ENCODE assay signal across 28 mouse cellular contexts in the genomic region with DNA sequence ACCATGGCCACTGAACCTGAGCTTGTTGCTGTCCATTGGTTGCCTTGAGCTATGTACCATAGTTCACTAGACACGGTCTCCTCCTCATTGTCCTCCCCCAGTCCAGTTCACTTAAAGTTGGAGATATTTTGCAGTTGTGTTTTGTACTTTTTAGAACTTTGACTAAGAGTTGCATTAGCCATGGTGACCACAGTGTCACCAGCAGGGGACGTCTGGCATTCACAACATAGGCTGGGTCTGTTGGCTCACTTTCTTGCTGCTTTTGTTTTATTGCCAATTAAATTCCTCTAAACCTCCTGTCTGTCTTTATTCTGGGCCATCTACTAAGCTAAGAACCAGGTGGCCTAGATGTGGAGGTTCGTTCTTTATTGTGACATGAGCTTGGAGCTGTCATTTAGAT.
DNase-seq lines count a peak whose midpoint lies in the region; ATAC-seq and TF ChIP-seq lines count a peak whose summit lies in the region.
"Had no signal": no experiment of that assay in that cellular context is flagged by ENCODE, and none has a peak within 500 bp of the region (broad histone marks: within the 10 kb centered on the region; RNA-seq: fewer than 3 reads in every experiment).

No protein-coding gene starts in this region.

- H3K36me3 ChIP-seq in intestine, postnatal 0 days (ENCODE audit: control insufficient read depth, insufficient read depth): no peaks in the 10 kb centered on the region
- no peaks in the 10 kb centered on the region for H3K36me3 ChIP-seq in intestine, embryonic 15.5 days
- no peaks in the 10 kb centered on the region for H3K36me3 ChIP-seq in lung, postnatal 0 days (ENCODE audit: insufficient read depth, low read length)
- H3K36me3 ChIP-seq in macrophage (ENCODE audit: inconsistent target): no peaks in the 10 kb centered on the region
- H3K36me3 ChIP-seq: G1E; heart, embryonic 13.5 days; hindbrain, embryonic 10.5 days; hindbrain, embryonic 15.5 days; liver, embryonic 15.5 days; midbrain, embryonic 10.5 days; midbrain, embryonic 15.5 days had no signal

- DNase-seq in lung, postnatal 0 days (ENCODE audit: low spot score): no peak
- no peak for DNase-seq in lung, postnatal 10 days
- DNase-seq in cerebellum, postnatal 25 days: no peak
- DNase-seq in cerebellum, adult 11-12 months: no peak
- DNase-seq: adrenal gland, postnatal 25 days; cerebellum, adult 2 months; cerebellum, postnatal 36 days; gastrocnemius, postnatal 14 days; heart, adult 18-20 months; heart, postnatal 10 days; kidney, adult 2 months; kidney, postnatal 36 days; left cerebral cortex, postnatal 4 days; right cerebral cortex, postnatal 4 days; thymus, postnatal 4 days had no signal

- TF ChIP-seq EP300 in lung, postnatal 0 days (IDR thresholded peaks at IDR 0.05): no peak

- H3K9ac ChIP-seq in intestine, postnatal 0 days (ENCODE audit: low read depth, low read length): no peak overlapping the region
- no peak overlapping the region for H3K9ac ChIP-seq in intestine, embryonic 15.5 days
- no peak overlapping the region for H3K9ac ChIP-seq in lung, postnatal 0 days (replicated peaks; ENCODE audit: low read depth)
- H3K9ac ChIP-seq: forebrain, embryonic 13.5 days; heart, embryonic 13.5 days; hindbrain, embryonic 15.5 days; liver, embryonic 15.5 days; midbrain, embryonic 15.5 days had no signal

- H3K4me1 ChIP-seq in intestine, postnatal 0 days (replicated peaks; ENCODE audit: control insufficient read depth, insufficient read depth, low read length): no peaks in the 10 kb centered on the region
- no peaks in the 10 kb centered on the region; the same call in 1 of the 2 replicates for H3K4me1 ChIP-seq in intestine, embryonic 15.5 days (replicated peaks)
- no peaks in the 10 kb centered on the region for H3K4me1 ChIP-seq in lung, postnatal 0 days (ENCODE audit: insufficient read depth, low read depth, low read length)

- H3K27ac ChIP-seq in intestine, postnatal 0 days (ENCODE audit: low read depth, low read length): no peak overlapping the region
- no peak overlapping the region for H3K27ac ChIP-seq in intestine, embryonic 15.5 days
- H3K27ac ChIP-seq in lung, postnatal 0 days (ENCODE audit: low read length): no peak overlapping the region
- peak overlapping the region; percentile 8; the same call in 1 of the 2 replicates for H3K27ac ChIP-seq in macrophage
- H3K27ac ChIP-seq: forebrain, embryonic 13.5 days; heart, embryonic 13.5 days; hindbrain, embryonic 10.5 days; hindbrain, embryonic 15.5 days; liver, embryonic 15.5 days; midbrain, embryonic 10.5 days; midbrain, embryonic 15.5 days had no signal

- H3K4me3 ChIP-seq in intestine, postnatal 0 days (ENCODE audit: low read depth, low read length): no peak overlapping the region
- H3K4me3 ChIP-seq in intestine, embryonic 15.5 days (replicated peaks): no peak overlapping the region
- H3K4me3 ChIP-seq in lung, postnatal 0 days (ENCODE audit: low read depth, low read length): no peak overlapping the region
- no peak overlapping the region for H3K4me3 ChIP-seq in macrophage (ENCODE audit: inconsistent target)
- H3K4me3 ChIP-seq: forebrain, embryonic 13.5 days; heart, embryonic 13.5 days; hindbrain, embryonic 10.5 days; hindbrain, embryonic 15.5 days; liver, embryonic 15.5 days; midbrain, embryonic 10.5 days; midbrain, embryonic 15.5 days had no signal

- no peaks in the 10 kb centered on the region for H3K9me3 ChIP-seq in intestine, postnatal 0 days (ENCODE audit: control insufficient read depth)
- H3K9me3 ChIP-seq in intestine, embryonic 15.5 days: no peaks in the 10 kb centered on the region
- H3K9me3 ChIP-seq in lung, postnatal 0 days (ENCODE audit: low read length): no peaks in the 10 kb centered on the region
- H3K9me3 ChIP-seq: forebrain, embryonic 13.5 days; G1E; heart, embryonic 13.5 days; hindbrain, embryonic 10.5 days; hindbrain, embryonic 15.5 days; liver, embryonic 15.5 days; midbrain, embryonic 10.5 days; midbrain, embryonic 15.5 days had no signal

- H3K79me2 ChIP-seq in macrophage (ENCODE audit: inconsistent target): no peaks in the 10 kb centered on the region

- no peak for ATAC-seq in intestine, postnatal 0 days
- no peak for ATAC-seq in intestine, embryonic 15.5 days
- ATAC-seq in lung, postnatal 0 days: no peak
- ATAC-seq: forebrain, embryonic 13.5 days; inflammation-experienced regulatory T-cells, adult 6 months; midbrain, embryonic 15.5 days had no signal

- 74% methylated on average over 3 of the region's 3 CpGs for WGBS in intestine, postnatal 0 days
- 79% methylated on average over 3 of the region's 3 CpGs for WGBS in intestine, embryonic 15.5 days
- WGBS in lung, postnatal 0 days: 78% methylated on average over 3 of the region's 3 CpGs
- 86% methylated on average over 3 of the region's 3 CpGs for WGBS in macrophage (ENCODE audit: missing documents)

- H3K27me3 ChIP-seq in intestine, postnatal 0 days (replicated peaks; ENCODE audit: control insufficient read depth, insufficient read depth, low read length): peaks cover 3% of the 10 kb centered on the region; the same call in 1 of the 2 replicates
- peaks cover 3% of the 10 kb centered on the region; the same call in 1 of the 2 replicates for H3K27me3 ChIP-seq in intestine, embryonic 15.5 days (replicated peaks)
- no peaks in the 10 kb centered on the region for H3K27me3 ChIP-seq in lung, postnatal 0 days (replicated peaks; ENCODE audit: insufficient read depth, low read length)
- H3K27me3 ChIP-seq: forebrain, embryonic 13.5 days; hindbrain, embryonic 15.5 days; Patski had no signal

- peak; percentile 37; the same call in 1 of the 2 replicates for TF ChIP-seq CTCF in intestine, postnatal 0 days (IDR thresholded peaks at IDR 0.05; ENCODE audit: low read depth)
- peak; percentile 42 for TF ChIP-seq CTCF in lung, postnatal 0 days (IDR thresholded peaks at IDR 0.05)

- H3K4me2 ChIP-seq in intestine, postnatal 0 days (replicated peaks; ENCODE audit: low read depth): no peak overlapping the region
- no peak overlapping the region for H3K4me2 ChIP-seq in intestine, embryonic 15.5 days (replicated peaks)
- no peak overlapping the region for H3K4me2 ChIP-seq in lung, postnatal 0 days (replicated peaks; ENCODE audit: low read depth, low read length)
- H3K4me2 ChIP-seq: forebrain, embryonic 13.5 days; heart, embryonic 13.5 days; hindbrain, embryonic 15.5 days; liver, embryonic 15.5 days; midbrain, embryonic 15.5 days had no signal
